Mouse (Mus musculus) left cerebral cortex, adult 2 months (tissue): Measurements from ENCODE around the gene Zcrb1. TPM values are rescaled to one million over a fixed set of nuclear protein-coding genes. Genes with fewer than 3 reads are reported as not detected.

Source experiments
- DNase-seq, 2 experiments: peaks; one replicate each; pipeline ENCODE4 v3.0.0; 2021 to 2022; ENCODE audit warnings: low spot score in 2 of 2, mixed read lengths in 1 of 2; ENCODE audit errors: extremely low spot score in 1 of 2
- H3K27ac ChIP-seq: fragments of 200-600 bp; 2 replicates; pipeline ENCODE4 v1.8.1; 2022
- H3K4me3 ChIP-seq: fragments of 200-600 bp; 2 replicates; pipeline ENCODE4 v1.8.1; 2022
- CTCF ChIP-seq: fragments of 200-600 bp; IDR thresholded peaks from 2 replicates; pipeline ENCODE4 v1.8.1; 2022; ENCODE audit warnings: antibody characterized with exemption, mild to moderate bottlenecking, moderate library complexity
- intact Hi-C: fragments of 180-260 bp; cut with DNase I; formaldehyde crosslinking; loops from one replicate; pipeline ENCODE4 v1.15.1; 2025
- total RNA-seq, 2 experiments: library from RNA; stranded (reverse); gene quantifications; 2 replicates each; pipeline ENCODE4 v1.2.3; 2021

Zcrb1 gene
- total RNA-seq, 2 experiments from 2014 or later, result 81.6 to 89.6 TPM

- intact Hi-C loops, result no loop called here
- Histone ChIP-seq H3K27ac (no peak overlapping the region), H3K4me3 (no peak overlapping the region)
- no peak for TF ChIP-seq CTCF
- DNase-seq, result no peak
Observed at GRCm38 (mm10) chr15:93365561-93365960, 32.6 kb downstream of the Zcrb1 start.

DNA sequence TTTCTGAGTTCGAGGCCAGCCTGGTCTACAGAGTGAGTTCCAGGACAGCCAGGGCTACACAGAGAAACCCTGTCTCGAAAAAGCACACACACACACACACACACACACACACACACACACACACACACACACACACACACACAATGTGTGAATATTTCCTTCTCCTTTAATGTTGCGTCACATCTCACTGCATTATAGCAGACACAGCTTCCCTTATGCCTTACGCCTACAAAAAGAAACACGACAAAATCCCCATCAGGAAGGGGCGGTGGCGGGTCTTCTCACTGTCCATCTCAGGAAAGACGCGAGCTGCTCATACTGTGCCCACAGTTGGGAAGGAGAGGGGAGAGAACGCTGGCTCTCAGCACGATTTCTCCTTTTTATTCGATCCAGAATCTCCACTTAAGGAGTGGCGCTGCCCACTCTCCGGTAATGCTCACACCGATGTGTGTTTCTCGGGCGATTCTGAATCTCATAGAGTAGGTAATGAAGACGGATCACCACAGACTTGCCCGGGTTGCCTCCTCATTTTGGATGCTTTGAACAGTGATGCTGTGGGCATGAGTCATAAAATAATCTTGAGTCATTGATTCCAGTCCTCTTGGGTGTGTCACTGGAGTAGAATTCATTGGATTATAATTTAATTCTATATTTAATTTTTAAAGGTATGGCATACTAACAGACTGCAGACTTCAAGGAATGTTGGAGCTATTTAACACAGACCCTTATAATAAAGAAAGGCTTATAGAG is 39.6 kb downstream of the Zcrb1 start:
- intact Hi-C loops, result no loop called here
- DNase-seq, result no peak

GRCm38 (mm10) chr15:93340630-93341379 is 57.3 kb downstream of the Zcrb1 start:
- no peak for DNase-seq
- intact Hi-C loops, result no loop called here
- TF ChIP-seq CTCF, result no peak
- no peak overlapping the region for H3K27ac ChIP-seq
- H3K4me3 ChIP-seq, result no peak overlapping the region

More for the DNA sequence above, 39.6 kb downstream of the Zcrb1 start:
- Histone ChIP-seq H3K4me3 (no peak overlapping the region), H3K27ac (no peak overlapping the region)
- no peak for TF ChIP-seq CTCF

GRCm38 (mm10) chr15:93336925-93337761 is 61.0 kb downstream of the Zcrb1 start, which contains the start of gene Yaf2:
TSS of gene Yaf2 (minus strand) at chr15:93336935.
- Histone ChIP-seq H3K4me3 (peak within 1 kb of the TSS; percentile 61), H3K27ac (peak within 1 kb of the TSS; percentile 94)
- no peak for TF ChIP-seq CTCF
- peak; percentile 88 to 90 for DNase-seq
- intact Hi-C loops, result loop anchor here (1.0 to 2.0 kb wide), 2 partner anchors 62 kb away; partner anchors contain the start of genes Gxylt1, Pphln1 and Zcrb1

GRCm38 (mm10) chr15:93336658-93336924 is 61.5 kb downstream of the Zcrb1 start:
- intact Hi-C loops, result loop anchor here (1.0 to 2.0 kb wide), 2 partner anchors 61 to 62 kb away; partner anchors contain the start of genes Gxylt1, Pphln1 and Zcrb1
- TF ChIP-seq CTCF, result no peak
- Histone ChIP-seq H3K27ac (no peak overlapping the region), H3K4me3 (peak overlapping the region; percentile 61)
- no peak for DNase-seq

Other genes starting within 250 kb of the Zcrb1 start
- 10 to 100 TPM; 13.3 to 13.4 TPM for gene Gxylt1, start 123.2 kb downstream of the Zcrb1 start, total RNA-seq
- gene Yaf2, start 61.4 kb downstream of the Zcrb1 start, total RNA-seq, result 100 to 1,000 TPM; 100 to 105 TPM
- 10 to 100 TPM; 38.7 to 41.7 TPM for gene Pphln1, start within 50 bp of the Zcrb1 start, total RNA-seq
- gene Prickle1, start 197.6 kb upstream of the Zcrb1 start, total RNA-seq, result 10 to 100 TPM; 92.4 to 93.4 TPM